Mouse (Mus musculus) kidney, adult 9 months (tissue): ENCODE measurements around the gene Stx1a.
"Not testable (repeated sequence)": the region's sequence is repeated elsewhere in the genome, so short reads cannot be mapped to it uniquely, and the experiment has no call there.

Experiments
- DNase-seq: peaks from one replicate; pipeline ENCODE4 v3.0.0; 2022

Gene Stx1a

GRCm38 (mm10) chr5:135042105-135042788, 19.0 kb downstream of the Stx1a start:
- no peak for DNase-seq

GRCm38 (mm10) chr5:135044575-135044974, 21.3 kb downstream of the Stx1a start:
- no peak for DNase-seq

- DNase-seq = no peak
Observed at GRCm38 (mm10) chr5:135048539-135048938, 25.3 kb downstream of the Stx1a start.

- DNase-seq = not testable (repeated sequence)
Observed at GRCm38 (mm10) chr5:135049268-135049667, 26.0 kb downstream of the Stx1a start.

- no peak for DNase-seq
Observed at GRCm38 (mm10) chr5:135053356-135053755, 30.1 kb downstream of the Stx1a start.

GRCm38 (mm10) chr5:135063629-135064381, 40.5 kb downstream of the Stx1a start, which contains the start of gene Dnajc30:
Gene Dnajc30 (plus strand): TSS chr5:135064202.
- DNase-seq = peak; percentile 98

GRCm38 (mm10) chr5:135064382-135064766, 41.1 kb downstream of the Stx1a start:
- no peak for DNase-seq

- not testable (repeated sequence) for DNase-seq
Observed at GRCm38 (mm10) chr5:135064909-135065446, 41.7 kb downstream of the Stx1a start, which contains the start of gene Bud23. Gene Bud23 (minus strand): TSS chr5:135064959.

- no peak for DNase-seq
Observed at GRCm38 (mm10) chr5:135066008-135066407, 42.7 kb downstream of the Stx1a start.

GRCm38 (mm10) chr5:135070448-135070847, 47.2 kb downstream of the Stx1a start:
- DNase-seq = no peak

GRCm38 (mm10) chr5:135072061-135072460, 48.8 kb downstream of the Stx1a start:
- DNase-seq = no peak

- no peak for DNase-seq
Observed at GRCm38 (mm10) chr5:135072720-135073119, 49.4 kb downstream of the Stx1a start.

GRCm38 (mm10) chr5:135073349-135074150, 50.3 kb downstream of the Stx1a start:
- DNase-seq = no peak

GRCm38 (mm10) chr5:135075655-135076054, 52.4 kb downstream of the Stx1a start:
- DNase-seq = no peak

- DNase-seq = peak; percentile 38
Observed at GRCm38 (mm10) chr5:135076368-135076767, 53.1 kb downstream of the Stx1a start.

GRCm38 (mm10) chr5:135076931-135077505, 53.7 kb downstream of the Stx1a start:
- peak; percentile 85 for DNase-seq

- peak; percentile 93 for DNase-seq
Observed at GRCm38 (mm10) chr5:135077564-135078481, 54.5 kb downstream of the Stx1a start, which contains the start of gene Vps37d. Gene Vps37d (minus strand): TSS chr5:135078266.

GRCm38 (mm10) chr5:135078482-135078810, 55.2 kb downstream of the Stx1a start:
- peak; percentile 51 for DNase-seq

GRCm38 (mm10) chr5:135079578-135079977, 56.3 kb downstream of the Stx1a start:
- no peak for DNase-seq

GRCm38 (mm10) chr5:135080539-135080938, 57.3 kb downstream of the Stx1a start:
- peak; percentile 52 for DNase-seq

- DNase-seq = no peak
Observed at GRCm38 (mm10) chr5:135086871-135087270, 63.6 kb downstream of the Stx1a start.
